Mouse (Mus musculus) small intestine, adult 2 months (tissue): ENCODE measurements around the gene Rnf123.

Experiments used
- CTCF ChIP-seq: fragments of 200-500 bp; IDR thresholded peaks from 2 replicates; pipeline ENCODE4 v1.5.1; 2012; ENCODE audit warnings: low read depth, mild to moderate bottlenecking, control low read depth, inconsistent platforms, low read length, moderate library complexity, mixed read lengths; ENCODE audit not compliant: insufficient replicate concordance, insufficient read length; ENCODE audit errors: extremely low read depth
- POLR2A ChIP-seq: fragments of 200-500 bp; IDR thresholded peaks from 2 replicates; pipeline ENCODE4 v1.6.1; 2012; ENCODE audit warnings: low read depth, mild to moderate bottlenecking, control low read depth, inconsistent platforms, low read length, moderate library complexity

DNA sequence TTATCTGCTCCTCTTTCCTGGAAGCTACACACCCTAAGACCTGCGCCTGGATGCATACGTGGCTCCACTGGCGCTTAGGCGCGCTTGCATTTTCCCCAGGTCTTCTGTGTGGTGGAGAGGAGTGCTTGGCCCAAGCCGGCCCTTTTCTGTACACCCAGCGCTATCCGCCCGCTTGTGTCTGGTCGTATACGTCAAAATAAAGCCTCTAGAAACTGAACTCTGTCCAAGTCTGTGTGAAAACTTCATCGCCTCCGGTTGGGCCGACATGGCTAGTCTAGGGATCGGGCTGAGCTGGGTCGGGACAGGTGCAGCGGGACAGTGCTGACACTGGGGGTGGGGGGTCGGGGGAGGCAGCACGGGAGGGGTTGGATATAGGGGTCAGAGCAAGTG lies 34.6 kb downstream of the Rnf123 start:
- TF ChIP-seq CTCF (no peak), POLR2A (no peak)
